Mouse (Mus musculus) liver, adult 2 months (tissue): ENCODE measurements around the gene Tent2. TPM values are rescaled to one million over a fixed set of nuclear protein-coding genes. Genes with fewer than 3 reads are reported as not detected.

Source experiments
- DNase-seq: peaks from one replicate; pipeline ENCODE4 v3.0.0-alpha.2; 2011; ENCODE audit warnings: low read depth, low spot score; ENCODE audit errors: extremely low read depth
- H3K27ac ChIP-seq: fragments of 200-500 bp; replicated peaks from 2 replicates; pipeline ENCODE4 v1.5.1; 2012; ENCODE audit warnings: low read depth, mild to moderate bottlenecking, control low read depth, inconsistent platforms, low read length; ENCODE audit not compliant: insufficient read depth
- H3K27me3 ChIP-seq: fragments of 200-500 bp; 2 replicates; pipeline ENCODE4 v1.6.1; 2012; ENCODE audit warnings: mild to moderate bottlenecking, moderate library complexity, low read length, inconsistent platforms; ENCODE audit not compliant: control insufficient read depth, insufficient read depth
- H3K36me3 ChIP-seq: fragments of 200-500 bp; 2 replicates; pipeline ENCODE4 v1.6.1; 2012; ENCODE audit warnings: low read length, inconsistent platforms; ENCODE audit not compliant: control insufficient read depth, insufficient read depth
- H3K4me1 ChIP-seq: fragments of 200-500 bp; 2 replicates; pipeline ENCODE4 v1.6.1; 2011; ENCODE audit warnings: low read length; ENCODE audit not compliant: control insufficient read depth, insufficient read depth
- H3K4me3 ChIP-seq: fragments of 200-500 bp; 2 replicates; pipeline ENCODE4 v1.5.1; 2011; ENCODE audit warnings: low read depth, mild to moderate bottlenecking, control low read depth, low read length, moderate library complexity; ENCODE audit not compliant: insufficient read depth
- H3K79me2 ChIP-seq: fragments of 200-500 bp; 2 replicates; pipeline ENCODE4 v1.6.1; 2012; ENCODE audit warnings: inconsistent platforms, mild to moderate bottlenecking, low read length, moderate library complexity; ENCODE audit not compliant: control insufficient read depth, insufficient read depth
- H3K9ac ChIP-seq: fragments of 200-500 bp; 2 replicates; pipeline ENCODE4 v1.6.1; 2012; ENCODE audit warnings: low read depth, mild to moderate bottlenecking, control low read depth, inconsistent platforms, low read length
- CTCF ChIP-seq: fragments of 200-500 bp; IDR thresholded peaks from 2 replicates; pipeline ENCODE4 v1.5.1; 2011; ENCODE audit warnings: low read depth, low read length, control low read depth
- POLR2A ChIP-seq: fragments of 200-500 bp; IDR thresholded peaks from 2 replicates; pipeline ENCODE4 v1.6.1; 2011; ENCODE audit warnings: low read length, control low read depth; ENCODE audit not compliant: insufficient read depth; ENCODE audit errors: extremely low read depth
- WGBS: fragments of 180-500 bp; shearing (Covaris S2); methylation state at CpG from one replicate; pipeline ENCODE4 v1.1.7; 2018; 5-methylcytosine and 5-hydroxymethylcytosine counted together
- polyA plus RNA-seq: library from polyadenylated mRNA; depleted of rRNA; stranded (reverse); fragments of >200 nt; gene quantifications from 2 replicates; pipeline ENCODE4 v1.2.3, GENCODE M21; 2012
- total RNA-seq: library from RNA; depleted of rRNA; stranded (reverse); fragments of >200 nt; gene quantifications from 2 replicates; pipeline ENCODE4 v1.2.3, GENCODE M21; 2014

Tent2 gene
- total and polyA plus RNA-seq, 2 experiments: 9.3 to 25.0 TPM

GRCm38 (mm10) chr13:93162456-93162855, 29.7 kb downstream of the Tent2 start:
- H3K27me3 ChIP-seq: no peaks in the 10 kb centered on the region
- H3K4me3 ChIP-seq: no peak overlapping the region
- peaks cover 4% of the 10 kb centered on the region; the same call in 1 of the 2 replicates for H3K79me2 ChIP-seq
- no peak overlapping the region for H3K27ac ChIP-seq
- TF ChIP-seq POLR2A (no peak), CTCF (no peak)
- peaks cover 27% of the 10 kb centered on the region for H3K36me3 ChIP-seq
- no peak overlapping the region for H3K9ac ChIP-seq
- no peak for DNase-seq
- H3K4me1 ChIP-seq: no peaks in the 10 kb centered on the region

- Histone ChIP-seq H3K4me3 (no peak overlapping the region), H3K9ac (no peak overlapping the region), H3K27ac (no peak overlapping the region), H3K4me1 (no peaks in the 10 kb centered on the region), H3K79me2 (peaks cover 4% of the 10 kb centered on the region; the same call in 1 of the 2 replicates), H3K27me3 (no peaks in the 10 kb centered on the region), H3K36me3 (peaks cover 22% of the 10 kb centered on the region)
- DNase-seq: no peak
- WGBS: 93% methylated on average over 6 of the region's 6 CpGs
- TF ChIP-seq CTCF: no peak
- no peak for TF ChIP-seq POLR2A
Measured at GRCm38 (mm10) chr13:93158261-93158660, 33.9 kb downstream of the Tent2 start.

- Histone ChIP-seq H3K27me3 (no peaks in the 10 kb centered on the region), H3K79me2 (no peaks in the 10 kb centered on the region), H3K27ac (no peak overlapping the region), H3K4me3 (no peak overlapping the region), H3K36me3 (peaks cover 37% of the 10 kb centered on the region), H3K9ac (no peak overlapping the region), H3K4me1 (no peaks in the 10 kb centered on the region)
- TF ChIP-seq POLR2A (no peak), CTCF (no peak)
- WGBS: 44% methylated on average over 1 of the region's 1 CpGs
- no peak for DNase-seq
Measured at GRCm38 (mm10) chr13:93153280-93153679, 38.9 kb downstream of the Tent2 start.

- peak; percentile 73 for DNase-seq
- peaks cover 14% of the 10 kb centered on the region for H3K36me3 ChIP-seq
- H3K27me3 ChIP-seq: no peaks in the 10 kb centered on the region
- peak within 1 kb of the TSS; percentile 37 for H3K9ac ChIP-seq
- peaks cover 2% of the 10 kb centered on the region; the same call in 1 of the 2 replicates for H3K4me1 ChIP-seq
- TF ChIP-seq CTCF (peak; percentile 33; the same call in 1 of the 2 replicates), POLR2A (no peak)
- peak within 1 kb of the TSS; percentile 34 for H3K4me3 ChIP-seq
- H3K79me2 ChIP-seq: no peaks in the 10 kb centered on the region
- 8% methylated on average over 45 of the region's 45 CpGs for WGBS
- H3K27ac ChIP-seq: no peak within 1 kb of the TSS
Measured at GRCm38 (mm10) chr13:93144336-93145167, 47.6 kb downstream of the Tent2 start, which contains the start of gene Cmya5. Gene Cmya5 (minus strand): TSS chr13:93144724.

- no peak overlapping the region for H3K27ac ChIP-seq
- H3K9ac ChIP-seq: no peak overlapping the region; the same call in 1 of the 2 replicates
- TF ChIP-seq CTCF: no peak
- no peak for TF ChIP-seq POLR2A
- peaks cover 2% of the 10 kb centered on the region; the same call in 1 of the 2 replicates for H3K4me1 ChIP-seq
- H3K36me3 ChIP-seq: peaks cover 11% of the 10 kb centered on the region
- peak overlapping the region; percentile 34; the same call in 1 of the 2 replicates for H3K4me3 ChIP-seq
- H3K79me2 ChIP-seq: no peaks in the 10 kb centered on the region
- 47% methylated on average over 11 of the region's 11 CpGs for WGBS
- DNase-seq: no peak
- H3K27me3 ChIP-seq: no peaks in the 10 kb centered on the region
Measured at GRCm38 (mm10) chr13:93143819-93144283, 48.3 kb downstream of the Tent2 start.
